Mouse (Mus musculus) thymus, adult 2 months (tissue): ENCODE data around the gene Dock7.

Experiments
- CTCF ChIP-seq: fragments of 200-500 bp; IDR thresholded peaks from 2 replicates; pipeline ENCODE4 v1.5.1; 2012; ENCODE audit warnings: mild to moderate bottlenecking, control low read depth, low read length, moderate library complexity, borderline replicate concordance; ENCODE audit not compliant: control insufficient read depth, poor library complexity, insufficient read depth; ENCODE audit errors: extremely low read depth
- POLR2A ChIP-seq: fragments of 200-500 bp; IDR thresholded peaks from 2 replicates; pipeline ENCODE4 v1.6.1; 2012; ENCODE audit warnings: mild to moderate bottlenecking, low read length, control low read depth, moderate library complexity; ENCODE audit not compliant: control insufficient read depth, poor library complexity, insufficient read depth; ENCODE audit errors: extremely low read depth

- TF ChIP-seq POLR2A, result no peak
- no peak for TF ChIP-seq CTCF
Observed at GRCm38 (mm10) chr4:98955986-98956385, 164.7 kb downstream of the Dock7 start.
